Mouse (Mus musculus) hindbrain, embryonic 14.5 days (tissue): ENCODE data around the gene Tsacc. TPM values are rescaled to one million over a fixed set of nuclear protein-coding genes. Genes with fewer than 3 reads are reported as not detected.
A peak's percentile ranks its signal among the peaks of the same experiment; 100 is the strongest.
"Not testable (repeated sequence)": the region's sequence is repeated elsewhere in the genome, so short reads cannot be mapped to it uniquely, and the experiment has no call there.

ENCODE experiments used
- ATAC-seq: fragments of 200-750 bp; cut with Nextera tagmentation; 2 replicates; pipeline ENCODE4 v1.8.0; 2017; ENCODE audit warnings: moderate number of reproducible peaks, mild to moderate bottlenecking, moderate TSS enrichment, moderate library complexity; ENCODE audit not compliant: low FRiP score
- DNase-seq: peaks from one replicate; pipeline ENCODE4 v3.0.0-alpha.2; 2015; ENCODE audit warnings: low spot score
- H3K27ac ChIP-seq: fragments of 300-500 bp; sonication (generic); 2 replicates; pipeline ENCODE4 v1.5.1; 2014; ENCODE audit warnings: mild to moderate bottlenecking, moderate library complexity
- H3K27me3 ChIP-seq: fragments of 300-500 bp; sonication (generic); 2 replicates; pipeline ENCODE4 v1.6.1; 2014; ENCODE audit warnings: mild to moderate bottlenecking, low read length, mixed read lengths; ENCODE audit not compliant: control insufficient read depth, insufficient read depth
- H3K36me3 ChIP-seq: fragments of 300-500 bp; sonication (generic); replicated peaks from 2 replicates; pipeline ENCODE4 v1.6.1; 2014; ENCODE audit not compliant: control insufficient read depth, insufficient read depth
- H3K4me1 ChIP-seq: fragments of 300-500 bp; sonication (generic); replicated peaks from 2 replicates; pipeline ENCODE4 v1.6.1; 2014; ENCODE audit warnings: antibody characterized with exemption, low read length, mixed read lengths; ENCODE audit not compliant: control insufficient read depth, insufficient read depth
- H3K4me2 ChIP-seq: fragments of 300-500 bp; sonication (generic); replicated peaks from 2 replicates; pipeline ENCODE4 v1.6.1; 2014; ENCODE audit warnings: mild to moderate bottlenecking, moderate library complexity
- H3K4me3 ChIP-seq: fragments of 300-500 bp; sonication (generic); replicated peaks from 2 replicates; pipeline ENCODE4 v1.5.1; 2014; ENCODE audit warnings: mild to moderate bottlenecking, low read length
- H3K9ac ChIP-seq: fragments of 300-500 bp; sonication (generic); 2 replicates; pipeline ENCODE4 v1.6.1; 2014
- H3K9me3 ChIP-seq: fragments of 300-500 bp; sonication (generic); 2 replicates; pipeline ENCODE4 v1.6.1; 2016; ENCODE audit warnings: low read length; ENCODE audit not compliant: control insufficient read depth
- WGBS: fragments of 180-500 bp; shearing (Covaris S2); extraction: QIAGEN DNeasy Blood & Tissue Kit; methylation state at CpG from one replicate; pipeline ENCODE4 v1.1.7; 2014; 5-methylcytosine and 5-hydroxymethylcytosine counted together
- polyA plus RNA-seq: library from polyadenylated mRNA; unstranded; fragments of >200 nt; fragmentation: Nextera tagmentation; extraction: Ambion mirVana; gene quantifications from 2 replicates; pipeline ENCODE4 v1.2.1, GENCODE M21; 2014

Gene Tsacc
- polyA plus RNA-seq, 1 experiment from 2014 or later = 8.5 TPM

DNA sequence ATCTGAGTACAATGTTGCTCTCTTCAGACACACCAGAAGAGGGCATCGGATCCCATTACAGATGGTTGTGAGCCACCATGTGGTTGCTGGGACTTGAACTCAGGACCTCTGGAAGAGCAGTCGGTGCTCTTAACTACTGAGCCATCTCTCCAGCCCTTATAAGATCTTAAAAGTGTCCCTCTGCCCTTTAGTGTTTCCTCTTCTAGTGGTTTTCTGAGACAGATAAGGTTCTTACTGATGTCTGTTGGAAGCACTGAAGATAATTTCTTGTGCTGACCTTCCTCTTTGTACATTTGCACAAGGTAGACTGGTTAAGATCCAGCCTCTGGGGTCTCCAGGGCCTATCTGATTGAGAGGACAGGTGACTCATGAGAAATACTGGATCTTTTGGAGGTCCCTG is 25.5 kb downstream of the Tsacc start:
- H3K4me1 ChIP-seq, H3K4me2 ChIP-seq, ATAC-seq, H3K27ac ChIP-seq, H3K4me3 ChIP-seq, DNase-seq, H3K9me3 ChIP-seq, H3K27me3 ChIP-seq, H3K36me3 ChIP-seq, H3K9ac ChIP-seq: not testable (repeated sequence)
- WGBS = 88% methylated on average over 2 of the region's 2 CpGs

DNA sequence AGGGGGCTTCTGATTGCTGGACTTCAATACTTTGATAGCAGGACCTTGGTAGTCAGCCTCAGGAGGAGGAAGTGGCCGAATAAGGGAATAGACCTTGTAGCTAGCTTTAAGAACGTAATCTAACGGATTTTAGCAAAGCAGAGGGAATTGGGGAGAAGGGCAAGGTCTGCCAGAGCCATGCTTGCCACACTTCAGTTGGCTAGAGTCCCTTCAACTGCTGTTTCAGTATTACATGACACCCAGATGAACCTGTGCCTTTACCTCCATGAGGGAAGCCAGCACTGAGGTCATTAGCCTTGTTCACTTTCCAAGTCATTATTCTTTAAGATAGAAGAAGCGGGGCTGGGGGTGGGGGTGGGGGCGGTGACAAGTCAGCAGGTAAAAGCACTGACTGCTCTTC is 27.8 kb downstream of the Tsacc start:
- H3K9ac ChIP-seq = no peak overlapping the region
- H3K36me3 ChIP-seq = no peaks in the 10 kb centered on the region
- no peaks in the 10 kb centered on the region for H3K9me3 ChIP-seq
- WGBS = 79% methylated on average over 5 of the region's 5 CpGs
- DNase-seq = no peak
- no peak for ATAC-seq
- no peaks in the 10 kb centered on the region for H3K27me3 ChIP-seq
- H3K27ac ChIP-seq = no peak overlapping the region
- no peak overlapping the region for H3K4me3 ChIP-seq
- no peak overlapping the region for H3K4me2 ChIP-seq
- no peaks in the 10 kb centered on the region for H3K4me1 ChIP-seq

GRCm38 (mm10) chr3:88268014-88268413 is 28.8 kb downstream of the Tsacc start:
- H3K4me2 ChIP-seq, H3K4me1 ChIP-seq, DNase-seq, ATAC-seq, H3K9ac ChIP-seq, H3K36me3 ChIP-seq, H3K9me3 ChIP-seq, H3K27ac ChIP-seq, H3K27me3 ChIP-seq, H3K4me3 ChIP-seq: not testable (repeated sequence)
- 87% methylated on average over 6 of the region's 6 CpGs for WGBS

DNA sequence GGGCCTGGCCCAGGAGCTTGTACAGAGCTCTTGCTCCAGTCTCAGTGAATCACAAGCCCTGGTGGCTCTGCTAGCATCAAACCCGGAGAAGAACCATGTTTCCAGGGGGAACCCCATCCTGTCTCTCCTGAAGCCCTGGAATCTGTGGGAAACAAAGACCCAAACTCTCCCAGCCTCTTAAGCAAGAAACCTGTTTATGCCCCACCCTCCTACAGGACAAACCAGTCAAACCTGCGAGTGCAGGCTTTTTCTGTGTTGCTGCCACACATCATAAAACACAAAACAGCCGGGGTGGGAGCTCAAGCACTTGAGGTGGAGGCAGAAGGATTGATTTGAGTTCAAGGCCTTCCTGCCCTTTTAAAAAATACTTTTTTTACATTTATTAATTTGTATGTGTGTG is 34.5 kb downstream of the Tsacc start:
- Histone ChIP-seq H3K9ac (no peak overlapping the region), H3K4me1 (no peaks in the 10 kb centered on the region), H3K4me2 (no peak overlapping the region), H3K27ac (no peak overlapping the region), H3K27me3 (no peaks in the 10 kb centered on the region), H3K9me3 (no peaks in the 10 kb centered on the region), H3K36me3 (no peaks in the 10 kb centered on the region), H3K4me3 (no peak overlapping the region)
- WGBS = 82% methylated on average over 3 of the region's 3 CpGs
- ATAC-seq = no peak
- no peak for DNase-seq

DNA sequence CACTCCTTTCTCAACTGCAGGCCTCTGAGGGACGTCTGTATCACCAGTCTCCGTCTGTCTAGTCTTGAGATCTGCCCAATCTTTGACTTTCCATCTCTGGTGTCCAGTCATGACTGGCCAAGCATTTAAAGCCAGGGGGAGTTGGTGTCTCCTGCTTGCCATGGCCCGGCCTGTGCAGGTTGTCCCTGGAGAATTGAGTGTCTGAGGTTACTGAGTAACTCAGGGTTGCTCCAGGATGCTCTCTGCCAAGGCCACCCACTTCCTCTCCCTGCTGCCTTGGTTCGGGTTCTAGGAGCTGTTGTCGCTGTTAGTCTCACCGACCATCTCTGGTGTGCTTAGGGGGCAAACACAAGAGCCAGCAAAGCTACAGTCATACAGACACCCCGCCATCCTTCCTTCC is 40.4 kb downstream of the Tsacc start:
- DNase-seq (no peak), ATAC-seq (no peak)
- 73% methylated on average over 7 of the region's 7 CpGs for WGBS
- Histone ChIP-seq H3K4me2 (no peak overlapping the region), H3K4me1 (0 out of 2 replicates have a peak, but pooled peaks cover 4% of the 10 kb centered on the region), H3K4me3 (no peak overlapping the region), H3K27ac (no peak overlapping the region), H3K9ac (no peak overlapping the region), H3K27me3 (peaks cover 30% of the 10 kb centered on the region), H3K36me3 (no peaks in the 10 kb centered on the region), H3K9me3 (no peaks in the 10 kb centered on the region)

DNA sequence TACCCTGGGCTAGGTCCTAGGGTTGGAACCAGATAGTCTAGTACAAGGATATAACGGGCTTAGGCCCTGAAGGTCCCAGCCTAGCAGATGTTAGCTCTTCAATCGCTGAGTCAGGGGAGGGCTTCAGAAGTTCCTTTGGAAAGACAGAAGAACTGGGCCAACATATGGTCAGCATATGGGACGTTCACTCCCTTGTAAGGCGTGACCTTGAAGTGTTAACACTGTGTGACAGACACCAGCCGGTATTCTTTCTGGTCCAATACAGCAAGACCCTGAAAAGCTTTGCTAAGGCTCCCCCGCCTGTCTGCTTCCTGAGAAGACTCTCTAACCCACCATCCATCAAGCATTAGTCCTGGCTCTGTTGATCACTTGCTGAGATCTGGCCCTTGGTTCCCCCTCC is 40.8 kb downstream of the Tsacc start:
- ATAC-seq (no peak), DNase-seq (no peak)
- Histone ChIP-seq H3K9ac (no peak overlapping the region), H3K4me3 (no peak overlapping the region), H3K27ac (no peak overlapping the region), H3K9me3 (no peaks in the 10 kb centered on the region), H3K4me2 (no peak overlapping the region), H3K4me1 (0 out of 2 replicates have a peak, but pooled peaks cover 4% of the 10 kb centered on the region), H3K36me3 (no peaks in the 10 kb centered on the region), H3K27me3 (peaks cover 30% of the 10 kb centered on the region)
- WGBS = 78% methylated on average over 6 of the region's 6 CpGs

GRCm38 (mm10) chr3:88254268-88254926 is 42.4 kb downstream of the Tsacc start, which contains the start of gene Rhbg:
Gene Rhbg, minus strand, starts transcription at chr3:88254709.
- peak within 1 kb of the TSS; percentile 63 for H3K4me2 ChIP-seq
- 3% methylated on average over 34 of the region's 34 CpGs for WGBS
- no peak for ATAC-seq
- no peak for DNase-seq
- no peaks in the 10 kb centered on the region for H3K36me3 ChIP-seq
- H3K27ac ChIP-seq = no peak within 1 kb of the TSS
- peaks cover 30% of the 10 kb centered on the region for H3K27me3 ChIP-seq
- H3K9me3 ChIP-seq = no peaks in the 10 kb centered on the region
- H3K4me3 ChIP-seq = peak within 1 kb of the TSS; percentile 31
- peak within 1 kb of the TSS; percentile 44 for H3K9ac ChIP-seq
- H3K4me1 ChIP-seq = 0 out of 2 replicates have a peak, but pooled peaks cover 4% of the 10 kb centered on the region

DNA sequence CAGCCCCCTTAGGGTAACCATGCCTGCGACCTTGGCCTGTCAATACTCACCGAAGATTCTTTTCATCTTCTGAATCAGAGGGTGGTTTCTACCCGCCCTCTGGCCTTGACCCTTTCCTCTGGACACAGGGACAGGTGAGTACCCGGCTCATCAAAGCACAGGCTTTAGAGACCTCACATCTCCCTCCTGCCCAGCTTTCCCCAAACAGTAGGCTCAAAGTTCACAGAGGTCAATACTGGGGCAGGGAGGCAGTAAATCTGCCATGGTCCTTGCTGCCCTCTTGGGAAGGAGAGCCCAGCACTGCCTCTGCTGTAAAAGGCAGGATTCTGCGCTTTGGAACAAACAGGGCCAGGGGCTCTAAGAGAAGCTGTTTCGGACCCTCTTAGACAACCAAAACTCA is 44.1 kb downstream of the Tsacc start:
- H3K27me3 ChIP-seq = peaks cover 30% of the 10 kb centered on the region
- 0 out of 2 replicates have a peak, but pooled peaks cover 4% of the 10 kb centered on the region for H3K4me1 ChIP-seq
- no peak overlapping the region for H3K4me3 ChIP-seq
- H3K27ac ChIP-seq = no peak overlapping the region
- H3K9me3 ChIP-seq = no peaks in the 10 kb centered on the region
- 66% methylated on average over 6 of the region's 6 CpGs for whole genome bisulfite sequencing
- no peaks in the 10 kb centered on the region for H3K36me3 ChIP-seq
- DNase-seq (no peak), ATAC-seq (no peak)
- H3K4me2 ChIP-seq = no peak overlapping the region
- H3K9ac ChIP-seq = no peak overlapping the region

DNA sequence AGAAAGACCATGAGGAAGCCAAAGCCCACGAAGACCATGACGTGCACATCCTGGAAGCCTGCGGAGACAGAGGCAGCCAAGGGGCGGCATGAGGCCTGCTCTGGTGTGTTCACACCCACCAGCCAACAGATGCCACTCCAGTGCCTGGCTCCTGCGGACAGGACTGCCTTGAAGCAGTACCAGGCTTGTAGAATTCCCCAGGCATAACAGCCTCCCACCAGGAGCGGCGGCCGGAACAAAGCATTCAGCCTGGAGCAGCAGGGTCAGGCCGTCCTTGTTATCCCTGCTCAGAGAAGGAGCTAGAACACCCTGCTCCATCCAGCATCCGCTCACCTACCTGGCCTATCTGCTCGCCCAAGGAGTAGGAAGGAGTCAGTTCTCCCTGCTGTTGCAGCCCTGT is 48.4 kb downstream of the Tsacc start:
- Histone ChIP-seq H3K27me3 (peaks cover 3% of the 10 kb centered on the region; the same call in 1 of the 2 replicates), H3K4me3 (no peak overlapping the region), H3K4me1 (no peaks in the 10 kb centered on the region), H3K27ac (no peak overlapping the region), H3K36me3 (no peaks in the 10 kb centered on the region), H3K9ac (no peak overlapping the region), H3K4me2 (no peak overlapping the region), H3K9me3 (no peaks in the 10 kb centered on the region)
- DNase-seq = peak; percentile 5
- 60% methylated on average over 11 of the region's 11 CpGs for WGBS
- ATAC-seq = no peak

DNA sequence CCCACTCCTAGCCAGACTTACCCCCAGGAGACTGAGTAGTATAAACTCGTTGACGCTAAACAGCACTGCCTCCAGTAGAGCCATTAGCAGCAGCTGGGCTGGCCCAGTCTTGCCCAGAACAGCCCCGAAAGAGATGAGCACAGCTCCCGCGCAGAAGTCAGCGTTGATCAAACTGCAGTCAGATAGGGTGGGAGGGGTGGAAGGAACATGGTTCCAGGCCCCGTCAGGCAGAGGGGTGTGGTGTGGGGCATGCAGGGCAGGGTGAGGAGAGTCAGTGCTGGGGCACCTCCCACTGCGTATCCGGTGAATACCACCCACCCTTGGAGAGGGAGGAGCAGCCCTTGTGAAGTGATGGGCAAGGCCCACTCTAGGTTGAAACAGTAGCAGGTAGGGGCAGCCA is 49.1 kb downstream of the Tsacc start:
- Histone ChIP-seq H3K9me3 (no peaks in the 10 kb centered on the region), H3K4me1 (peaks cover 1% of the 10 kb centered on the region; the same call in 1 of the 2 replicates), H3K9ac (no peak overlapping the region), H3K27ac (no peak overlapping the region), H3K27me3 (no peaks in the 10 kb centered on the region), H3K4me2 (no peak overlapping the region), H3K4me3 (no peak overlapping the region), H3K36me3 (no peaks in the 10 kb centered on the region)
- no peak for ATAC-seq
- no peak for DNase-seq
- WGBS = 75% methylated on average over 9 of the region's 9 CpGs
